Mouse (Mus musculus): ENCODE results near the gene Psmc3. TPM values are rescaled to one million over a fixed set of nuclear protein-coding genes. Genes with fewer than 3 reads are reported as not detected.
"Not testable (repeated sequence)": the region's sequence is repeated elsewhere in the genome, so short reads cannot be mapped to it uniquely, and the experiment has no call there.

Psmc3 gene
- polyA plus RNA-seq, 1 experiment from 2014 or later = 280 TPM

GRCm38 (mm10) chr2:91109807-91110385 lies 56.1 kb downstream of the Psmc3 start:
- Histone ChIP-seq H3K4me1 (replicated peaks; ENCODE audit: control insufficient read depth, insufficient read depth, low read length) (no peaks in the 10 kb centered on the region), H3K4me2 (ENCODE audit: low read length) (no peak overlapping the region), H3K4me3 (ENCODE audit: low read depth, low read length) (no peak overlapping the region), H3K9ac (ENCODE audit: low read length) (no peak overlapping the region), H3K27ac (ENCODE audit: low read depth) (no peak overlapping the region), H3K36me3 (ENCODE audit: control insufficient read depth, insufficient read depth, low read length) (no peaks in the 10 kb centered on the region), H3K9me3 (ENCODE audit: control insufficient read depth, low read length) (no peaks in the 10 kb centered on the region), H3K27me3 (replicated peaks; ENCODE audit: control insufficient read depth, insufficient read depth, low read length) (no peaks in the 10 kb centered on the region)
- 88% methylated on average over 5 of the region's 5 CpGs for WGBS
- ATAC-seq (replicated peaks; ENCODE audit: low FRiP score, low TSS enrichment, low read depth) (no peak), DNase-seq (ENCODE audit: low spot score) (no peak)

GRCm38 (mm10) chr2:91110429-91110828 lies 56.6 kb downstream of the Psmc3 start:
- no peaks in the 10 kb centered on the region for H3K27me3 ChIP-seq (replicated peaks; ENCODE audit: control insufficient read depth, insufficient read depth, low read length)
- no peaks in the 10 kb centered on the region for H3K9me3 ChIP-seq (ENCODE audit: control insufficient read depth, low read length)
- WGBS = 69% methylated on average over 6 of the region's 6 CpGs
- H3K4me1 ChIP-seq (replicated peaks; ENCODE audit: control insufficient read depth, insufficient read depth, low read length) = 0 out of 2 replicates have a peak, but pooled peaks cover under 1% of the 10 kb centered on the region
- no peak overlapping the region for H3K9ac ChIP-seq (ENCODE audit: low read length)
- no peak overlapping the region for H3K4me3 ChIP-seq (ENCODE audit: low read depth, low read length)
- DNase-seq (ENCODE audit: low spot score) (no peak), ATAC-seq (replicated peaks; ENCODE audit: low FRiP score, low TSS enrichment, low read depth) (no peak)
- no peaks in the 10 kb centered on the region for H3K36me3 ChIP-seq (ENCODE audit: control insufficient read depth, insufficient read depth, low read length)
- no peak overlapping the region for H3K27ac ChIP-seq (ENCODE audit: low read depth)
- no peak overlapping the region for H3K4me2 ChIP-seq (ENCODE audit: low read length)

GRCm38 (mm10) chr2:91111832-91112231 lies 58.0 kb downstream of the Psmc3 start:
- H3K4me3 ChIP-seq (ENCODE audit: low read depth, low read length); H3K27ac ChIP-seq (ENCODE audit: low read depth); H3K27me3 ChIP-seq (replicated peaks; ENCODE audit: control insufficient read depth, insufficient read depth, low read length); H3K9ac ChIP-seq (ENCODE audit: low read length); DNase-seq (ENCODE audit: low spot score); H3K4me2 ChIP-seq (ENCODE audit: low read length); H3K9me3 ChIP-seq (ENCODE audit: control insufficient read depth, low read length); H3K4me1 ChIP-seq (replicated peaks; ENCODE audit: control insufficient read depth, insufficient read depth, low read length); ATAC-seq (replicated peaks; ENCODE audit: low FRiP score, low TSS enrichment, low read depth); H3K36me3 ChIP-seq (ENCODE audit: control insufficient read depth, insufficient read depth, low read length): not testable (repeated sequence)
- WGBS = 91% methylated on average over 3 of the region's 3 CpGs

- H3K36me3 ChIP-seq (ENCODE audit: control insufficient read depth, insufficient read depth, low read length) = no peaks in the 10 kb centered on the region
- H3K9me3 ChIP-seq (ENCODE audit: control insufficient read depth, low read length) = no peaks in the 10 kb centered on the region
- H3K4me2 ChIP-seq (ENCODE audit: low read length) = no peak overlapping the region
- WGBS = 39% methylated on average over 4 of the region's 4 CpGs
- no peak overlapping the region for H3K27ac ChIP-seq (ENCODE audit: low read depth)
- no peak for DNase-seq (ENCODE audit: low spot score)
- no peak overlapping the region for H3K4me3 ChIP-seq (ENCODE audit: low read depth, low read length)
- H3K9ac ChIP-seq (ENCODE audit: low read length) = no peak overlapping the region
- no peaks in the 10 kb centered on the region; the same call in 1 of the 2 replicates for H3K27me3 ChIP-seq (replicated peaks; ENCODE audit: control insufficient read depth, insufficient read depth, low read length)
- 0 out of 2 replicates have a peak, but pooled peaks cover 3% of the 10 kb centered on the region for H3K4me1 ChIP-seq (replicated peaks; ENCODE audit: control insufficient read depth, insufficient read depth, low read length)
- no peak for ATAC-seq (replicated peaks; ENCODE audit: low FRiP score, low TSS enrichment, low read depth)
Observed at GRCm38 (mm10) chr2:91112491-91112890, 58.7 kb downstream of the Psmc3 start.

- H3K27me3 ChIP-seq (replicated peaks; ENCODE audit: control insufficient read depth, insufficient read depth, low read length) = no peaks in the 10 kb centered on the region; the same call in 1 of the 2 replicates
- H3K9ac ChIP-seq (ENCODE audit: low read length) = no peak overlapping the region
- WGBS = 74% methylated on average over 10 of the region's 10 CpGs
- no peak overlapping the region for H3K27ac ChIP-seq (ENCODE audit: low read depth)
- DNase-seq (ENCODE audit: low spot score) = no peak
- H3K9me3 ChIP-seq (ENCODE audit: control insufficient read depth, low read length) = no peaks in the 10 kb centered on the region
- 0 out of 2 replicates have a peak, but pooled peaks cover 3% of the 10 kb centered on the region for H3K4me1 ChIP-seq (replicated peaks; ENCODE audit: control insufficient read depth, insufficient read depth, low read length)
- no peaks in the 10 kb centered on the region for H3K36me3 ChIP-seq (ENCODE audit: control insufficient read depth, insufficient read depth, low read length)
- ATAC-seq (replicated peaks; ENCODE audit: low FRiP score, low TSS enrichment, low read depth) = no peak
- no peak overlapping the region for H3K4me3 ChIP-seq (ENCODE audit: low read depth, low read length)
- H3K4me2 ChIP-seq (ENCODE audit: low read length) = no peak overlapping the region
Observed at GRCm38 (mm10) chr2:91113334-91113733, 59.5 kb downstream of the Psmc3 start.

GRCm38 (mm10) chr2:91113852-91114251 lies 60.0 kb downstream of the Psmc3 start:
- H3K4me2 ChIP-seq (ENCODE audit: low read length) = no peak overlapping the region
- no peaks in the 10 kb centered on the region for H3K9me3 ChIP-seq (ENCODE audit: control insufficient read depth, low read length)
- no peak overlapping the region for H3K27ac ChIP-seq (ENCODE audit: low read depth)
- H3K4me1 ChIP-seq (replicated peaks; ENCODE audit: control insufficient read depth, insufficient read depth, low read length) = 0 out of 2 replicates have a peak, but pooled peaks cover 3% of the 10 kb centered on the region
- ATAC-seq (replicated peaks; ENCODE audit: low FRiP score, low TSS enrichment, low read depth) (no peak), DNase-seq (ENCODE audit: low spot score) (no peak)
- H3K4me3 ChIP-seq (ENCODE audit: low read depth, low read length) = no peak overlapping the region
- 72% methylated on average over 6 of the region's 6 CpGs for WGBS
- H3K36me3 ChIP-seq (ENCODE audit: control insufficient read depth, insufficient read depth, low read length) = no peaks in the 10 kb centered on the region
- H3K27me3 ChIP-seq (replicated peaks; ENCODE audit: control insufficient read depth, insufficient read depth, low read length) = no peaks in the 10 kb centered on the region; the same call in 1 of the 2 replicates
- no peak overlapping the region for H3K9ac ChIP-seq (ENCODE audit: low read length)

- ATAC-seq (replicated peaks; ENCODE audit: low FRiP score, low TSS enrichment, low read depth) (peak; percentile 72), DNase-seq (ENCODE audit: low spot score) (peak; percentile 99)
- Histone ChIP-seq H3K36me3 (ENCODE audit: control insufficient read depth, insufficient read depth, low read length) (no peaks in the 10 kb centered on the region), H3K27ac (ENCODE audit: low read depth) (no peak overlapping the region), H3K9me3 (ENCODE audit: control insufficient read depth, low read length) (no peaks in the 10 kb centered on the region), H3K27me3 (replicated peaks; ENCODE audit: control insufficient read depth, insufficient read depth, low read length) (no peaks in the 10 kb centered on the region; the same call in 1 of the 2 replicates), H3K9ac (ENCODE audit: low read length) (peak overlapping the region; percentile 38), H3K4me1 (replicated peaks; ENCODE audit: control insufficient read depth, insufficient read depth, low read length) (0 out of 2 replicates have a peak, but pooled peaks cover 3% of the 10 kb centered on the region), H3K4me2 (ENCODE audit: low read length) (peak overlapping the region; percentile 81), H3K4me3 (ENCODE audit: low read depth, low read length) (peak overlapping the region; percentile 35)
- WGBS = 7% methylated on average over 39 of the region's 42 CpGs
Observed at GRCm38 (mm10) chr2:91114781-91115577, 61.2 kb downstream of the Psmc3 start.

- 34% methylated on average over 12 of the region's 12 CpGs for WGBS
- peak; percentile 56 for DNase-seq (ENCODE audit: low spot score)
- peak overlapping the region; percentile 81 for H3K4me2 ChIP-seq (ENCODE audit: low read length)
- ATAC-seq (replicated peaks; ENCODE audit: low FRiP score, low TSS enrichment, low read depth) = no peak
- H3K36me3 ChIP-seq (ENCODE audit: control insufficient read depth, insufficient read depth, low read length) = no peaks in the 10 kb centered on the region
- H3K27me3 ChIP-seq (replicated peaks; ENCODE audit: control insufficient read depth, insufficient read depth, low read length) = no peaks in the 10 kb centered on the region; the same call in 1 of the 2 replicates
- peak overlapping the region; percentile 35 for H3K4me3 ChIP-seq (ENCODE audit: low read depth, low read length)
- no peaks in the 10 kb centered on the region for H3K9me3 ChIP-seq (ENCODE audit: control insufficient read depth, low read length)
- no peak overlapping the region for H3K27ac ChIP-seq (ENCODE audit: low read depth)
- 0 out of 2 replicates have a peak, but pooled peaks cover 3% of the 10 kb centered on the region for H3K4me1 ChIP-seq (replicated peaks; ENCODE audit: control insufficient read depth, insufficient read depth, low read length)
- peak overlapping the region; percentile 38 for H3K9ac ChIP-seq (ENCODE audit: low read length)
Observed at GRCm38 (mm10) chr2:91115578-91115970, 61.8 kb downstream of the Psmc3 start.

All from intestine, embryonic 14.5 days (tissue).